Mouse (Mus musculus) ES-E14 (cell line): Measurements from ENCODE around the gene Ppp6r2. TPM values are rescaled to one million over a fixed set of nuclear protein-coding genes. Genes with fewer than 3 reads are reported as not detected.

Experiments used
- DNase-seq: peaks from one replicate; pipeline ENCODE4 v3.0.0-alpha.2; 2013; ENCODE audit warnings: low read depth, low spot score
- H3K27ac ChIP-seq: 2 replicates; pipeline ENCODE4 v1.5.1; 2012; ENCODE audit warnings: low read depth, mild to moderate bottlenecking, low read length, moderate library complexity, mixed read lengths; ENCODE audit not compliant: poor library complexity, insufficient read depth, severe bottlenecking
- H3K36me3 ChIP-seq: 2 replicates; pipeline ENCODE4 v1.6.1; 2012; ENCODE audit warnings: mild to moderate bottlenecking, low read length, moderate library complexity, mixed read lengths; ENCODE audit not compliant: control insufficient read depth, poor library complexity, insufficient read depth, severe bottlenecking
- H3K4me1 ChIP-seq, 2 experiments: fragments of 150-350 bp in 1 of 2; sonication (generic) in 1 of 2; 2 replicates each; pipeline ENCODE4 v1.6.1; 2012; ENCODE audit warnings: low read length in 2 of 2, mild to moderate bottlenecking in 1 of 2, mixed read lengths in 1 of 2; ENCODE audit not compliant: control insufficient read depth in 2 of 2, insufficient read depth in 2 of 2, poor library complexity in 1 of 2
- H3K4me3 ChIP-seq, 2 experiments: fragments of 150-350 bp in 1 of 2; sonication (generic) in 1 of 2; 2 replicates each; pipeline ENCODE4 v1.5.1; 2012; ENCODE audit warnings: low read length in 2 of 2, low read depth in 1 of 2, mild to moderate bottlenecking in 1 of 2, mixed read lengths in 1 of 2; ENCODE audit not compliant: insufficient read depth in 1 of 2, poor library complexity in 1 of 2, severe bottlenecking in 1 of 2
- H3K9ac ChIP-seq: 2 replicates; pipeline ENCODE4 v1.6.1; 2012; ENCODE audit warnings: low read depth, mild to moderate bottlenecking, low read length, mixed read lengths; ENCODE audit not compliant: poor library complexity, insufficient read depth, severe bottlenecking
- H3K9me3 ChIP-seq: fragments of 150-350 bp; sonication (generic); 2 replicates; pipeline ENCODE4 v1.6.1; 2012; ENCODE audit warnings: low read depth, mild to moderate bottlenecking, low read length; ENCODE audit not compliant: control insufficient read depth, insufficient read depth
- CHD2 ChIP-seq: IDR thresholded peaks from 2 replicates; pipeline ENCODE4 v1.6.1; 2014; ENCODE audit warnings: mild to moderate bottlenecking, low read depth, low read length, inconsistent platforms
- HCFC1 ChIP-seq: IDR thresholded peaks from 2 replicates; pipeline ENCODE4 v1.6.1; 2012; ENCODE audit warnings: low read length, inconsistent platforms, borderline replicate concordance; ENCODE audit not compliant: insufficient read depth
- MAFK ChIP-seq: IDR thresholded peaks from 2 replicates; pipeline ENCODE4 v1.6.1; 2014; ENCODE audit warnings: mild to moderate bottlenecking, low read depth, low read length, inconsistent platforms; ENCODE audit not compliant: insufficient read depth
- ZC3H11A ChIP-seq: IDR thresholded peaks from 2 replicates; pipeline ENCODE4 v1.6.1; 2012; ENCODE audit warnings: low read depth, mild to moderate bottlenecking, inconsistent platforms, low read length, borderline replicate concordance
- ZNF384 ChIP-seq: IDR thresholded peaks from 2 replicates; pipeline ENCODE4 v1.6.1; 2012; ENCODE audit warnings: low read depth, low read length, inconsistent platforms
- in situ Hi-C, 2 experiments: fragments of 600-800 bp; cut with MboI; formaldehyde crosslinking; loops; one replicate each; pipeline ENCODE4 v1.15.1; 2025; ENCODE audit warnings: low sequenced_read_pairs in 2 of 2, inconsistent platforms in 1 of 2; ENCODE audit not compliant: unreplicated experiment in 2 of 2
- total RNA-seq: library from RNA; depleted of rRNA; stranded (reverse); fragments of 300-350 nt; gene quantifications from 2 replicates; pipeline ENCODE4 v1.2.3, GENCODE M21; 2012; rRNA removed

Ppp6r2 gene
- total RNA-seq, result 8.6 and 9.2 TPM in 2 replicates

- Histone ChIP-seq H3K4me1 (peaks cover 0 to 10% of the 10 kb centered on the region in 2 experiments; a peak in 2 of 4 replicates), H3K36me3 (no peaks in the 10 kb centered on the region; the same call in 1 of the 2 replicates), H3K9me3 (no peaks in the 10 kb centered on the region), H3K4me3 (peak within 1 kb of the TSS; percentile 94 to 99), H3K9ac (peak within 1 kb of the TSS; percentile 93), H3K27ac (peak within 1 kb of the TSS; percentile 29; the same call in 1 of the 2 replicates)
- TF ChIP-seq MAFK, result 0 out of 2 replicates have a peak, but pooled peaks have one; percentile 6
- TF ChIP-seq ZNF384, result peak; percentile 83
- no peak for TF ChIP-seq HCFC1
- in situ Hi-C loops, result no loop called here
- DNase-seq, result peak; percentile 65
These were observed at the start of gene Ppp6r2 for GRCm38 (mm10) chr15:89210915-89211715. TSS of gene Ppp6r2 (plus strand) at chr15:89211553.

- in situ Hi-C loops, result no loop called here
- Histone ChIP-seq H3K9me3 (no peaks in the 10 kb centered on the region), H3K4me3 (no peak overlapping the region), H3K36me3 (peaks cover 75% of the 10 kb centered on the region), H3K9ac (no peak overlapping the region), H3K27ac (no peak overlapping the region), H3K4me1 (peaks cover 0 to 43% of the 10 kb centered on the region in 2 experiments; a peak in 3 of 4 replicates)
- TF ChIP-seq ZC3H11A (no peak), CHD2 (no peak), HCFC1 (no peak), ZNF384 (no peak), MAFK (no peak)
- DNase-seq, result no peak
These were observed 45.9 kb upstream of the Ppp6r2 start for GRCm38 (mm10) chr15:89165478-89165877.

DNA sequence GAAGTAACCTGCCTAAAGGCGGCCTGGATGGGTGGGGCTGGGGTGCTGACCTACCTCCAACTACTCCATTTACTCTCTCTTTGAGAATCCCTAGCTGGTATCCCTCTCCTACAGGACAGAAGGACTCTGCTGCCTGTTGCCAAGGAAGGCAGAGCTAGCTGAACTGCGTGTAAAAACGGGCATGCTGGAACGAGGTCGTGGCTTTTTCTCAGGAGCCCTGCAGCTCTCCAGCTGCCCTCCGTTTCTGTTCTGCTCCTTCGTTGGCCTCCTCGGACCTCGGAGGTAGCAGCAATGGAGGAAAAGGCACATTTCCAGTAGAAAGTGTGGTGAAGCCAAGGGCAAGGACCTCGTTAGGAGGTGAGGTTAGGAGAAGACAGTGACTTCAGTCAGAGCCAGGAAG, 42.4 kb upstream of the Ppp6r2 start:
- DNase-seq, result no peak
- in situ Hi-C loops, result no loop called here
- no peak overlapping the region for H3K27ac ChIP-seq
- no peak for TF ChIP-seq CHD2
- TF ChIP-seq MAFK, result no peak
- no peak for TF ChIP-seq ZC3H11A
- TF ChIP-seq ZNF384, result no peak
- no peak for TF ChIP-seq HCFC1
- no peaks in the 10 kb centered on the region for H3K9me3 ChIP-seq
- no peak overlapping the region for H3K9ac ChIP-seq
- peak overlapping the region in 1 of 2 experiments; percentile 14; a peak in 1 of 4 replicates for H3K4me3 ChIP-seq
- H3K4me1 ChIP-seq, result peaks cover 2 to 42% of the 10 kb centered on the region in 2 experiments; a peak in 3 of 4 replicates
- H3K36me3 ChIP-seq, result peaks cover 50% of the 10 kb centered on the region

DNA sequence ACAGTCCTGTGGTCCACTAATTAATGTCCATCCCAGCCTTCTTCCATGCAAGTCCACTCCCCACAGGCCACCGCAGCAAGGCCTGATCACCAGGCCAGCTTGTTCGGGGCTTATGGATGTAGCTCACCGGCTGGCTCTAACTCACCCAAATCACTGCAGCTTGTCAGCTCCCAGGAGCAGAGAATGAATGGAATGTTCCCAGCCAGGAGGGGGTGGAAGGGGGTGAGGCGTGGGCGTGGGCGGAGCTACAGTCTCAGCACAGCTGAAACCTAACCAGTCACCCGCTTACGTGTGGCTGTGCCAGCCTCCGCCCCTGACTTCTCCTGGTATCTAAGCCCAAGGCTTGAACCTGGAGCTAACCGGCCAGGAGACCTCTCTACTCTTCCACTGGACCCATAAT, 41.9 kb upstream of the Ppp6r2 start:
- no peak for DNase-seq
- in situ Hi-C loops, result no loop called here
- 0 out of 2 replicates have a peak overlapping the region, but pooled peaks have one; percentile 35 for H3K9ac ChIP-seq
- H3K9me3 ChIP-seq, result no peaks in the 10 kb centered on the region
- peak overlapping the region in 1 of 2 experiments; percentile 14; a peak in 1 of 4 replicates for H3K4me3 ChIP-seq
- no peak for TF ChIP-seq CHD2
- TF ChIP-seq ZNF384, result no peak
- no peak for TF ChIP-seq ZC3H11A
- no peak for TF ChIP-seq MAFK
- H3K36me3 ChIP-seq, result peaks cover 45% of the 10 kb centered on the region
- no peak overlapping the region for H3K27ac ChIP-seq
- H3K4me1 ChIP-seq, result peaks cover 2 to 46% of the 10 kb centered on the region in 2 experiments; a peak in 3 of 4 replicates
